Mouse (Mus musculus): ENCODE data around the gene Gm21093.
"Not testable (repeated sequence)": the region's sequence is repeated elsewhere in the genome, so short reads cannot be mapped to it uniquely, and the experiment has no call there.

Gene Gm21093

DNA sequence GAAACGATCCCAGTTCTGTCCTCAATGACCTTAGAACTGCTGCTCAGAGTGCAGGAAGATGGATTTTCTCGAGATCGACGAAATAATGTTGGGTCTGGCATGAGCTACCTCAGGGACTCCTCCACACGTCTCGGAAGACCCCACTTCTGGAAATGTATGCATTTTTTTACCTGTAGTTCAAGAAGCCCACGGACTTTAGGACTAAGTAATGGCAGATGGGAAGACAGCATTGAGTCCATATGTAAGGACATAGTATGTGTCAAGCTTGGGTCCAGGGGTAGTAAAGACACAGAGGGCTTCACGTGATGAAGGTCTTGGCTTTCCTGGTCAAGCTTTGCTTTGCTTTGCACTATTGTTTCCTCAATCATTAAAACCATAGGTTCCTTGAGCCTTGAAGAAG, at the start of gene Gm21093:
Gm21093 (minus strand) TSS at position 101 of the 400 bp plus-strand sequence.
- not testable (repeated sequence) for DNase-seq (ENCODE audit: extremely low read depth, low read depth)

Measured in MEL-GATA-1-ER (cell line).